Mouse (Mus musculus) MEL (cell line): Measurements from ENCODE around the gene Zfp697. TPM values are rescaled to one million over a fixed set of nuclear protein-coding genes. Genes with fewer than 3 reads are reported as not detected.

Experiments
- DNase-seq: peaks from one replicate; pipeline ENCODE4 v3.0.0; 2011; ENCODE audit warnings: low read depth, low spot score
- H3K27ac ChIP-seq: 2 replicates; pipeline ENCODE4 v1.5.1; 2012; ENCODE audit warnings: low read depth, mild to moderate bottlenecking, control low read depth, low read length, moderate library complexity; ENCODE audit not compliant: control insufficient read depth
- H3K27me3 ChIP-seq, 2 experiments: fragments of 150-350 bp in 1 of 2; sonication (generic) in 1 of 2; 2 replicates each; pipeline ENCODE4 v1.6.1; 2012; ENCODE audit warnings: low read length in 2 of 2, mild to moderate bottlenecking in 2 of 2, improper control_type of control experiment in 1 of 2, moderate library complexity in 1 of 2; ENCODE audit not compliant: insufficient read depth in 2 of 2, control insufficient read depth in 1 of 2
- H3K36me3 ChIP-seq, 2 experiments: 2 replicates each; pipeline ENCODE4 v1.6.1; 2012 to 2014; ENCODE audit warnings: low read length in 2 of 2, improper control_type of control experiment in 1 of 2, inconsistent platforms in 1 of 2, mild to moderate bottlenecking in 1 of 2; ENCODE audit not compliant: insufficient read depth in 2 of 2, control insufficient read depth in 1 of 2
- H3K4me1 ChIP-seq, 2 experiments: fragments of 150-350 bp in 1 of 2; sonication (generic) in 1 of 2; 2 replicates each; pipeline ENCODE4 v1.6.1; 2012; ENCODE audit warnings: low read length in 2 of 2, improper control_type of control experiment in 1 of 2, mild to moderate bottlenecking in 1 of 2; ENCODE audit not compliant: insufficient read depth in 2 of 2, control insufficient read depth in 1 of 2
- H3K4me3 ChIP-seq, 2 experiments: fragments of 150-350 bp in 1 of 2; sonication (generic) in 1 of 2; 2 replicates each; pipeline ENCODE4 v1.5.1; 2012; ENCODE audit warnings: low read depth in 2 of 2, low read length in 2 of 2, mild to moderate bottlenecking in 2 of 2, moderate library complexity in 2 of 2, control low read depth in 1 of 2, improper control_type of control experiment in 1 of 2; ENCODE audit not compliant: control insufficient read depth in 1 of 2, insufficient read depth in 1 of 2
- H3K79me2 ChIP-seq: 2 replicates; pipeline ENCODE4 v1.6.1; 2012; ENCODE audit warnings: mild to moderate bottlenecking, low read length, moderate library complexity; ENCODE audit not compliant: control insufficient read depth, poor library complexity, insufficient read depth
- H3K9ac ChIP-seq: 2 replicates; pipeline ENCODE4 v1.6.1; 2012; ENCODE audit warnings: low read depth, mild to moderate bottlenecking, control low read depth, low read length, moderate library complexity; ENCODE audit not compliant: control insufficient read depth, poor library complexity, severe bottlenecking
- H3K9me3 ChIP-seq: fragments of 150-350 bp; sonication (generic); replicated peaks from 2 replicates; pipeline ENCODE4 v1.6.1; 2012; ENCODE audit warnings: mild to moderate bottlenecking, low read length, improper control_type of control experiment, moderate library complexity; ENCODE audit not compliant: insufficient read depth
- BHLHE40 ChIP-seq: IDR thresholded peaks from 2 replicates; pipeline ENCODE4 v1.6.1; 2012; ENCODE audit warnings: low read depth, mild to moderate bottlenecking, inconsistent platforms, low read length, improper control_type of control experiment, borderline replicate concordance
- CHD1 ChIP-seq: IDR thresholded peaks from 2 replicates; pipeline ENCODE4 v1.6.1; 2012; ENCODE audit warnings: low read depth, mild to moderate bottlenecking, inconsistent platforms, low read length, improper control_type of control experiment
- CHD2 ChIP-seq: IDR thresholded peaks from 2 replicates; pipeline ENCODE4 v1.6.1; 2011; ENCODE audit warnings: low read length, improper control_type of control experiment
- ETS1 ChIP-seq: IDR thresholded peaks from 2 replicates; pipeline ENCODE4 v1.6.1; 2012; ENCODE audit warnings: low read depth, mild to moderate bottlenecking, inconsistent platforms, low read length, improper control_type of control experiment, moderate library complexity
- GABPA ChIP-seq: IDR thresholded peaks from 2 replicates; pipeline ENCODE4 v1.6.1; 2012; ENCODE audit warnings: low read depth, mild to moderate bottlenecking, inconsistent platforms, low read length, improper control_type of control experiment, moderate library complexity
- HCFC1 ChIP-seq: IDR thresholded peaks from 2 replicates; pipeline ENCODE4 v1.6.1; 2012; ENCODE audit warnings: low read depth, mild to moderate bottlenecking, inconsistent platforms, low read length, improper control_type of control experiment, moderate library complexity
- KAT2A ChIP-seq: conservative IDR thresholded peaks from 2 replicates; pipeline ENCODE4 v1.6.1; 2012; ENCODE audit warnings: low read depth, low read length, improper control_type of control experiment, inconsistent platforms
- MAX ChIP-seq: IDR thresholded peaks from 2 replicates; pipeline ENCODE4 v1.6.1; 2011; ENCODE audit warnings: low read length, improper control_type of control experiment
- MAZ ChIP-seq: IDR thresholded peaks from 2 replicates; pipeline ENCODE4 v1.6.1; 2012; ENCODE audit warnings: low read depth, mild to moderate bottlenecking, inconsistent platforms, low read length, improper control_type of control experiment
- MXI1 ChIP-seq: IDR thresholded peaks from 2 replicates; pipeline ENCODE4 v1.6.1; 2011; ENCODE audit warnings: mild to moderate bottlenecking, low read depth, low read length, improper control_type of control experiment
- MYB ChIP-seq: IDR thresholded peaks from 2 replicates; pipeline ENCODE4 v1.6.1; 2011; ENCODE audit warnings: mild to moderate bottlenecking, low read depth, low read length, improper control_type of control experiment
- NELFE ChIP-seq: IDR thresholded peaks from 2 replicates; pipeline ENCODE4 v1.6.1; 2011; ENCODE audit warnings: low read depth, low read length, improper control_type of control experiment
- NRF1 ChIP-seq: IDR thresholded peaks from 2 replicates; pipeline ENCODE4 v1.6.1; 2014; ENCODE audit warnings: low read depth, mild to moderate bottlenecking, inconsistent platforms, low read length, improper control_type of control experiment, moderate library complexity; ENCODE audit not compliant: poor library complexity, insufficient read depth, severe bottlenecking
- POLR2AphosphoS2 ChIP-seq: IDR thresholded peaks from 2 replicates; pipeline ENCODE4 v1.6.1; 2011; ENCODE audit warnings: low read length, improper control_type of control experiment
- POLR2AphosphoS5 ChIP-seq: IDR thresholded peaks from 2 replicates; pipeline ENCODE4 v1.6.1; 2012; ENCODE audit warnings: low read depth, borderline replicate concordance, mild to moderate bottlenecking, inconsistent platforms, low read length, moderate library complexity, mixed read lengths
- RCOR1 ChIP-seq: IDR thresholded peaks from 2 replicates; pipeline ENCODE4 v1.6.1; 2012; ENCODE audit warnings: low read depth, mild to moderate bottlenecking, inconsistent platforms, low read length, improper control_type of control experiment
- SIN3A ChIP-seq: IDR thresholded peaks from 2 replicates; pipeline ENCODE4 v1.6.1; 2012; ENCODE audit warnings: low read length, improper control_type of control experiment, inconsistent platforms
- TCF12 ChIP-seq: IDR thresholded peaks from 2 replicates; pipeline ENCODE4 v1.6.1; 2014; ENCODE audit warnings: low read depth, mild to moderate bottlenecking, inconsistent platforms, low read length, improper control_type of control experiment, moderate library complexity
- UBTF ChIP-seq: IDR thresholded peaks from 2 replicates; pipeline ENCODE4 v1.6.1; 2012; ENCODE audit warnings: low read depth, mild to moderate bottlenecking, inconsistent platforms, low read length, improper control_type of control experiment, moderate library complexity, borderline replicate concordance; ENCODE audit not compliant: insufficient read depth
- USF1 ChIP-seq: IDR thresholded peaks from 2 replicates; pipeline ENCODE4 v1.6.1; 2014; ENCODE audit warnings: low read depth, mild to moderate bottlenecking, inconsistent platforms, low read length, improper control_type of control experiment, moderate library complexity
- ZKSCAN1 ChIP-seq: IDR thresholded peaks from 2 replicates; pipeline ENCODE4 v1.6.1; 2012; ENCODE audit warnings: low read depth, mild to moderate bottlenecking, inconsistent platforms, low read length, improper control_type of control experiment, moderate library complexity
- ZMIZ1 ChIP-seq: IDR thresholded peaks from 2 replicates; pipeline ENCODE4 v1.6.1; 2012; ENCODE audit warnings: low read depth, mild to moderate bottlenecking, inconsistent platforms, low read length, improper control_type of control experiment, moderate library complexity
- polyA plus RNA-seq, 2 experiments: library from polyadenylated mRNA; stranded (reverse) in 1 of 2; unstranded in 1 of 2; fragments of >175 nt in 1 of 2; fragments of >200 nt in 1 of 2; gene quantifications; 2 replicates each; pipeline versions ENCODE4 v1.2.1 to v1.2.4; 2012; ENCODE audit warnings: low replicate concordance in 2 of 2, low read depth in 1 of 2; ENCODE audit not compliant: insufficient read length in 2 of 2, insufficient read depth in 1 of 2, missing spikeins in 1 of 2
- total RNA-seq: library from RNA; depleted of rRNA; stranded (reverse); fragments of 300-350 nt; gene quantifications from 2 replicates; pipeline ENCODE4 v1.2.3, GENCODE M21; 2012

Gene Zfp697
- total and polyA plus RNA-seq, 3 experiments: 0.04 TPM; not detected in 2

GRCm38 (mm10) chr3:98635145-98635544 lies 252.9 kb downstream of the Zfp697 start:
- no peak for TF ChIP-seq ETS1
- TF ChIP-seq NELFE: no peak
- TF ChIP-seq ZMIZ1: no peak
- TF ChIP-seq POLR2AphosphoS2: no peak
- no peak for TF ChIP-seq CHD1
- no peak for TF ChIP-seq MAX
- TF ChIP-seq UBTF: no peak
- no peak for TF ChIP-seq POLR2AphosphoS5
- no peak for TF ChIP-seq NRF1
- no peak for TF ChIP-seq MYB
- TF ChIP-seq TCF12: no peak
- TF ChIP-seq MXI1: no peak
- no peak for TF ChIP-seq CHD2
- TF ChIP-seq GABPA: no peak
- no peak for TF ChIP-seq BHLHE40
- TF ChIP-seq HCFC1: no peak
- Histone ChIP-seq H3K4me1 (no peaks in the 10 kb centered on the region), H3K9me3 (no peaks in the 10 kb centered on the region), H3K27ac (no peak overlapping the region), H3K27me3 (no peaks in the 10 kb centered on the region), H3K36me3 (no peaks in the 10 kb centered on the region), H3K9ac (no peak overlapping the region), H3K4me3 (no peak overlapping the region), H3K79me2 (no peaks in the 10 kb centered on the region)
- no peak for DNase-seq

- DNase-seq: no peak
- no peaks in the 10 kb centered on the region for H3K4me1 ChIP-seq
- no peak for TF ChIP-seq SIN3A
- TF ChIP-seq MAZ: no peak
- no peak for TF ChIP-seq CHD1
- TF ChIP-seq ZMIZ1: no peak
- TF ChIP-seq ZKSCAN1: no peak
- TF ChIP-seq NELFE: no peak
- no peak for TF ChIP-seq KAT2A
- TF ChIP-seq RCOR1: no peak
- TF ChIP-seq CHD2: no peak
- no peak for TF ChIP-seq USF1
- TF ChIP-seq, all 39 proteins: peak for 0
Measured at GRCm38 (mm10) chr3:98680786-98681185, 298.5 kb downstream of the Zfp697 start.

More at GRCm38 (mm10) chr3:98680786-98681185, 298.5 kb downstream of the Zfp697 start:
- H3K4me3 ChIP-seq: no peak overlapping the region
- H3K36me3 ChIP-seq: no peaks in the 10 kb centered on the region
- no peak overlapping the region for H3K9ac ChIP-seq
- no peak overlapping the region for H3K27ac ChIP-seq
- no peaks in the 10 kb centered on the region for H3K27me3 ChIP-seq
- no peaks in the 10 kb centered on the region for H3K79me2 ChIP-seq
- H3K9me3 ChIP-seq: no peaks in the 10 kb centered on the region
